Mouse (Mus musculus): ENCODE results near the gene Ube2v1.

Ube2v1 gene

DNA sequence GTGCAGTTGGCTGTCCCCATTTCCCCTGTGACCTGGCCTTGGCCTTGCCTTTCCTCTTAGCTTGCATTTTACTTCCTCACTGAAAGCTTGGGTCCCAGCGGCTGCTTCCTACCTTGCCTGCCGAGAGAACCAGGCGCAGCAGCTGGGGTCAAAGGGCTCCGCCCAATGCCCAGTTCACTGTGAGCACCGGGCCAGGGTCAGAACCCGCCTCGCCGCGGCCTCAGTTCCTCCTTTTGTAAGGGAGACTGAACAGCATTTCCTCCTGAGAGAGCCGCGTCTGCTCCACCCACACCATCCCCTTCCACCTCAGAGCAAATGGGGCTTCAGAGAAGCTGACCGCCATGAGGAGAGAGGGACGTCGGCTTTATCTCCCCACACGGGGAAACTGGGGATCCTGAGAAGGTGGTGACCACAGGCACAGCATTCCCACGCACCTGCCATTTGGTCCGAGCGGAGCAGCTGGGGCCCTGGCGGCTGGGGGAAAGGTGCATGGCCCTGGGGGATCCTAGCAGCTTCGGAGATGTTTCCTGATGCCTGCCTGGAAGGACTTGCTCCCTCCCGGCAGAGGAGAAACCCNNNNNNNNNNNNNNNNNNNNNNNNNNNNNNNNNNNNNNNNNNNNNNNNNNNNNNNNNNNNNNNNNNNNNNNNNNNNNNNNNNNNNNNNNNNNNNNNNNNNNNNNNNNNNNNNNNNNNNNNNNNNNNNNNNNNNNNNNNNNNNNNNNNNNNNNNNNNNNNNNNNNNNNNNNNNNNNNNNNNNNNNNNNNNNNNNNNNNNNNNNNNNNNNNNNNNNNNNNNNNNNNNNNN, 42.9 kb downstream of the Ube2v1 start:
- no peak for DNase-seq

DNA sequence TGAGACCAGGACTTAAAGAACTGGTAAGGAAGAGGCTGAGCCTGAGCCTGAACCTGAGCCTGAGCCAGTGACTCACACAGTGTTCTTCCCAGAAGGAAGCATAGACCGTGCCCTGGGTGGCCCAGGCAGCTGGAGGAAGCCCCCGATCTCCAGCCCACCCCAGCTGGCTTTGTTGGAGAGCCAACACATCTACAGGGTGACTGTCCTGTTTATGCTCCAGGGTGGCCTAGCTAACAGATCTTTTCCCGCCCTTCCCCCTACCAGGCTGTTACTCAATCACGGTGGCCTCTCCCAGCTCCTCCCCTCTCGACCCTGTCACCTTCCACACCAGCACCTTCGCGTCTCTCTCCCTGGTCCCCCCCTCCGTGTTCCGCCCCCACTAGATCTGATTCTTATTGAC, 44.9 kb downstream of the Ube2v1 start:
- DNase-seq, result no peak

DNA sequence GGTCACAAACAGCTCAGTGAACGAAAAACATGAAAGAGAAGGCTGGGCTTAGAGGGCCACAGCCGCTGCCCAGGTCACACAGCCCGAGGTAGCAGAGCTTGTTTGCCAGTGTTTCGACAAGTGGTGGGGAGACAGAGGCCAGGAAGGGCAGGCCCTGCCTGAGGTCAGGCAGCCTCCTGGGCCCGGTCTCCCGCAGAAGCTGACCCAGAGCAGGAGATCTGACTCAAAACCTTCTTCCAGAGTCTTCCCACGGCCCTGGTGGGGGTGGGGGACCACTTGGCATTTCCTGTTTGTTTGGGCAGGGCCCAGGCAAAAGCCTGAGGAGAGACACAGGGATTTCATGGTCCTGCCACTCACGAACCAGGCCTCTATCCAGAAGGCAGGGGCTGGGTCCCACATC, 45.9 kb downstream of the Ube2v1 start:
- no peak for DNase-seq

DNA sequence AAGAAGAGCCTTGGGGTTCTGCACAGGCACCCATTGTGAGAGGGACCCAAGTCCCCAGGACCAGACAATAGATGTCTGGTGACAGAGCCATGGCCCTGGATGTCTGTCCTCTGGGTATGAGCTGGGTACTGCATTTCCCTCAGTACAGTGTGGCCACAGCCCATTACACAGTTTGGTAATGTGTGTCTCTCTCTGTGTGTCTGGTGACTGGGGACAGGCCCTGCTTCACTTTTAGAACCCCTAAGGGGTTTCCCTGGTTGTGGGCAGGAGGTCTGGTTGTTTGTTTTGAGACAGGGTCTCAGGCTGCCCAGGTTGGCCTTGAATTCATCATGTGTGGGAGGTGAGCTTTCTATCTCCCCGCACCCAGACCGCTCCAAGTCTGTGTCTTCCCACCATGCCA, 46.6 kb downstream of the Ube2v1 start:
- DNase-seq, result no peak

DNA sequence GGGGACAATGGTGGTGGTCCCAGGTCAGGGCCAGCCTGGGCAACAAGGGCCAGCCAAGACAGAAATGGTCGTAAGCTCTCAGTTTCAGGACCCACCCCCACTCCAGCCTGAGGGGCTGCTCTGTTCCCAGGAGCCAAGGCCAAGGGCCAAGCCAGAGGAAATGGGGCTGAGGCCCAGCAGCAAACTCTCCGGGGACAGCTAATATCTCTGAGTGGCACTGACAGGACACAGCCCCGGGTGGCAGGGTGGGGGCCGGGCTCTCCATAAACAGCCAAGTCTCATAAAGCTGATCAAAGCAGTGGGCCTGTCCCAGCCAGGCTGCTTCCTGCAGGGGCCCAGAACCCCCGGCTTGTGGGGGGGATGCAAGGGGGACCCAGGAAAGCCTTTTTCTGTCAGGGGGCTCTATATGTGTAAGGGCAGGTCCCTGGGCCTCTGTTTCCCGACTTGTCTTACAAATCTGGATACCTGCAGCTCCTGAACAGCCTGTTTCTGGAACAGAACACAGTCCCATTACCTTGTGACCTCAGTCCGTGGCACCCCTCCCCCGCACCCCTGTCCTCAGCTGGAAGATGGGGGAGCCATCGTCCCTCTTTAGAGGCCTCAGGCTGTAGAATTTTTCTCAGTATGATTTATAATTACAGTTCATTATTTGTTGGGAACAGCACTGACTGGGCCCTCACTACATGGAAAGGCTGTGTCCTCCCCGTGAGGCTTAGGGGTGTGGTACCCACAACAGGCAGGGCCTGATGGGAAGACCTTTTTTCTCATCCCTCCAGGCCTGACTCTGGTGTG, 48.5 kb downstream of the Ube2v1 start:
- DNase-seq, result no peak

DNA sequence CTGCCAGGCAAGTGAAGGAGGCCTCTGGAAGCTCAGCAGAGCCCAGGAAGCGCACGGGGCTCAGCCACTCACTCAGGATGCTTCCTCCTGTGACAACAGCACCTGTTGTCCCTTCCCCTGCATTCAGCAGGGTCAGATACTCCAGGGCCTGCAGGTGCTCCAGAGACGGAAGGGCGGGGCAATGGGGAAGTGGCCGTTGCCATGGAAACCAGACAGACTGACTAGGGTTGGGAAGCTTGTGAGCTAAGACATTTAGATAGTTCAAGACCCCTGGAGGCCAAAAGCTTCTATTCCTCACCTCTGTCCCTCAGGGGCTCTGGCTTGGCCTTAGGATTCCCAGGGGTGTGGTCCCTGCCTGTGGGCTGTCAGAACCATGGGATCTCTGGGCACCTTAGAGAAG, 53.4 kb downstream of the Ube2v1 start:
- no peak for DNase-seq

DNA sequence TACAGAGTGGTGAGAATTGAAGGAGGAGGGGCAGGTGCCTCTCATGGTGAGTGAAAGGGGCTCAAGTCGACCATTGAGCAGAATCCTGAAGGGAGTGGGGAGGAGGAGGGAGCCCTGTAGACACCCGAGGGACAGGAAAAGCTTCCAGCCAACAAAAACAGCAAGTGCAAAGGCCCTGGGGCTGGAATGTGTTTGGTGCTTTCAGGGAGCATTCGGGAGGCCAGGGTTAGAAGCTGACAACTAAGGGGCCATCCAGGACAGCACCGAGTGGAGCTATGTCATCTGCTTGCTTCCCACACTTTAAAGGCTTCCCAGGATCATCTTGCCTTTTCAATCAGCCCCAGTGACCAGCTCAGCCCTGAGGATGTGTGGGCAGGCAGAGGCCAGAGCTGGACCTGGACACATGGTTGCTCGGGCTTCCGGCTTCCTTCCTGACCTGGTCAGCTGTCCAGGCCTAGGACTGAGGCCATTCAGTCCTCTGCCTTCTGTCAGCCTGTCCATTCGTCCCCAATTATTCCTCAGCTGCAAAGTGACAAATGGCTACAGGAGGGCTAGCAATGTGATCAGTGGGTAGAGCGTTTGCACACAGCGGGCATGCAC, 54.6 kb downstream of the Ube2v1 start:
- no peak for DNase-seq

DNA sequence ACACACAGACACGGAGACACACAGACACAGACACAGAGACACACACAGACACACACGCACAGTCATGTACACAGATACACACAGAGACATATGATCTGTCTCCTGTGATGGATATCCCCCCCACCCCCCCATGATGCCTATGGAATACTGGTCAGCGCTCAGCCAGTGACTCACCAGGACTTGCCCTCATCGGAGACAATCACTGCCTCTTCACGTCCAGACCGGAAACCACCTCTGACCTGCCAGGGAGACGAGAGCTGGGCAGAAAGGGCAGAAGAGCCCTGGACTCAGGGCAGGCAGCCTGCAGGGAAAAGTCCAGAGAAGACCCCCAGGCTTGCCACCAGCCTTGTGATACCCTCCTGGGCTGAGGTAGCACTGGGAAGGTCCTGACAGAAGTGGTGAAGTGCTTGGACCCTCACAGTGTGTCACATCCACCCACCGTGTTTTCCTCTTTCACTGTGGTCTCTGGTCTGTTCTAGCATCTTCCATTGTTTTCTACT, 55.7 kb downstream of the Ube2v1 start:
- no peak for DNase-seq

DNA sequence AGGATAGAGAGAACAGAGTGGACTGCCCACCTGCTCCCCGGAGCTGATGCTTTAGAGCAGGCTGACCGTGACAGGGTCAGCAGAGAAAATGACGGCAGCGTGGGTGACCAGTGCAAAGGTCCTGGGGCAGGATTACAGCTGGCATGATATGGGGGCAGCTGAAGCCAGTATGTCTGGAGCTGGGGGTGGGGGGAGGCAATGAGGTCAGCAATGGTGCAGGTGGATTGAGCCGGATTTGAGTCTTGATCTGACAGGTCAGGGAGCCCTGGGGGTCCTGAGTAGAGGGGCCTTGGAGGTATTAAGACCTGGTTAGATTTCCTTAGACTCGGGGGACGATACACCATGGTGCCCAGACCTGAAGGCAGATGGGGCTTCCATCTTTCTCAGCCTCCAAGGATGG, 56.3 kb downstream of the Ube2v1 start:
- DNase-seq, result no peak

DNA sequence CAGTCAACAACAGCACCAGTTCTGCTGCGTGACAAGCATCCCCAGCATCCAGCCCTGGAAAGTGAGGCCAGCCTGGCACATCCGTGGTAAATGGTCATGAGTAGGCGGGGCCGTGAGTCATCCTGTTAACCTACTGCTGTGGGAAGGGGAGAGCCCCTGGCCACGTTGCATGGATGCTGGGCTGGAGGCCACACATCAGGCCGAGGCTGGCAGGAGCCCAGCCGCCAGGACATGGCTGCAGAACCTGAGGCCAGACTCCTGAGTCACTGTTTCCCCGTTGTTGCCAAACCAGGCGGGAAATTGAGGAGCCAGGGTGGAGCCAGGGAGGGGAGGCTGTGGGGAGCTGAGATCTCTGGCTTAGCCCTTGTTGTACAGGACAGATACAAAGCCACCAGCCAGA, 57.1 kb downstream of the Ube2v1 start:
- no peak for DNase-seq

DNA sequence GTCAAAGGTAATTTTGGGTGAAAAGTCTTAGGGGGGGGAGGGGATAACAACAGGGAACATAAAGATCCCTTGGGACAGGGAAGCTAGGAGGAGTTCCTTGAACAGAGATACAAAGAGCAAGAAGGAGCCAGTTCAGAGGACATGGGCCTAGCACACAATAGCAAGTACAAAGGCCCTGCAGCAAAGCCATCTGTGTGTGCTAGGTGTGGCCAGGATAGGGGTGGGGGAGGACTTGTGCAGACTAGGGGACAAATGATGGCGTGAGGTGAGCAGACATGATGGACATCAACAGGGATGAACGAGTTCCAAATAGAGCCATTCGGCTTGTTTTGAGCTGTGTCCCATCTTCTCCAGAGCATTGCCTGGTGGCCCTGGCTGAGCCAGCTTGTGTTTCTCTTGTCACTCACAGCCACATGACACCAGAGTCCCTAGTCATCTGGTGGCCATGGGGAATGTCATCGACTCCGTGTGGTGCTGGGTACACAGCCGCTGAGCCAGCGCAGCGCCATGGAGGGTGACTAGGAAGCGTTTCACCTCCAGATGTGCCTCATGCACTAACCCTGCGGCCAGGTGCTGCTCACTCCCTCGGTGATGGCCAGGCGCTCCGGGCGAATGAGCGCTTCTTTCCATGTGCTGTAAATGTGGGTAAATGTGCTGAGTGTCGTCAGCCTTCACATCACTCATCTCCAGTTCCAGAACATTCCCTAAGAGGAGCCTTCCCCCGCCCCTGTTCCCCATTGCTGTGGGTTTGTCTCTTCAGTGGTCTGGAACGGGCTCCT, 60.3 kb downstream of the Ube2v1 start:
- DNase-seq, result no peak

DNA sequence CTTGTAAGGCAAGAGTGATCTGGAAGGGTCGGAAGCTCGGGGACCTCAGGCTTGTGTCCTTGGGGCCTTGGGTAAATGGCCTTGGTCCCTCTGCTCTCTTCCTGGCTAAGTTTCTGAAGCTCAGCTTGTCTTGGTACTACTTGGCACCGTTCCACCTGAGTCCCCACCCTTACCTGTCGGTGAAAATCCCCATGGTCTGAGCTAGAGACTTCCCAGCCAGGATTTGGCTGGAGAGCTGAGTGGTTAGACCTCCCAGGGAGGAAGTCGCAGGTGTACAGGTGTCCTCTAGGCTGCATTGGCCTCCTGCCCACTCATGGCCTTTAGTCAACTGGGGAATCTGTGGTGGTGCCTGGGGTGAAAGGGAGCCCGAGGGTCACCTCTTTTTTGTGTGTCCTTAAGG, 61.1 kb downstream of the Ube2v1 start:
- no peak for DNase-seq

DNA sequence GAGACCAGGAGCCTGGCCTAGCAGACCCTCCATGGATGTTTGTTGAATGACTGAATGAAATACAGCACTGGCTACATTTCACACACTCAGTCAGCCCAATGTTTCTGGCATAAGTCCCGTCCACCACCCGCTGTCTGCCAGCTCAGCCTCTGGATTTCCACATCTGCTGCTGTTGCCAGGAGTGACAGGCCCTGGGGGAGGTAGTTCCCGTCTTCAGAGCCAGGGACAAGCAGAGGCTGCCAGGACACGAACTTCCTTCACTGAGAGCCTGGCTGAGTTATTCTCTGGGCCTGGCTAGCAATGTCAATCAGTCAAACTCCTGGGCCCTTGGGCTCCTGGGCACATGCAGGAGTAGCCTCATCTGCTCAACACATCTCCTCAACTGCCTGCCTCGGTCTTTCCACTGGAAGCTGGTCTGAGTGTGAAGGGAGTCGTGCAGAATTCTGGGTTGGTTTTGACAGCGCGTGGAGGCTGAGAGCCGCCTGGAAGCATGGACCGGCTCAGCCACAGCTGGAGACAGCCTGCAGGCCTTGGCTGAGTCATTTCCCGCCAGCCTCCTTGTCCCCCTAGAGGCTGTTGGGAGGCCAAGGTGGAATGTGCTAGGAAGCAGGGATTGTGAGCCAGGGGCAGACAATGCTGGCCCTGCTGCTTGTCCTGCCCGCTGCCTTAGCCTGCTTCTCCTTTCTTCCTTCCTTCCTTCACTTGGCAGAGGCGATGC, 61.8 kb downstream of the Ube2v1 start:
- DNase-seq, result no peak

DNA sequence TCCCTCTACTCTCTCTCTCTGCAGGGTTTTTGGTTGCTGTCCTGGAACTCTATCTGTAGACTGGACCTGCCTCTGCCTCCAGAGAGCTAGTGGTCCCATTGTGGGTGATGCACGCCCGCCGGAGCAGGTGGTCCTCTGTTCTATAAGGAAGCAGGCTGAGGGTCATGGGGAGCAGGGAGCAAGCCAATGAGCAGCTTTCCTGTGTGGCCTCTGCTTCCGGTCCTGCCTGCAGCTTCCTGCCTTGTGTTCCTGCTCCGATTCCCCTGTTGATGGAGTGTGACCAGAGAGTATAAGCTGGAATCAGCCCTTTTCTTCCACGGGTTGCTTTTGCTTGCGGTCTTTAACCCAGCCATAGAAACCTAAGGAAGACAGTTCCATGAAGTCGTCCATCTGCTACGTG, 63.8 kb downstream of the Ube2v1 start:
- no peak for DNase-seq

DNA sequence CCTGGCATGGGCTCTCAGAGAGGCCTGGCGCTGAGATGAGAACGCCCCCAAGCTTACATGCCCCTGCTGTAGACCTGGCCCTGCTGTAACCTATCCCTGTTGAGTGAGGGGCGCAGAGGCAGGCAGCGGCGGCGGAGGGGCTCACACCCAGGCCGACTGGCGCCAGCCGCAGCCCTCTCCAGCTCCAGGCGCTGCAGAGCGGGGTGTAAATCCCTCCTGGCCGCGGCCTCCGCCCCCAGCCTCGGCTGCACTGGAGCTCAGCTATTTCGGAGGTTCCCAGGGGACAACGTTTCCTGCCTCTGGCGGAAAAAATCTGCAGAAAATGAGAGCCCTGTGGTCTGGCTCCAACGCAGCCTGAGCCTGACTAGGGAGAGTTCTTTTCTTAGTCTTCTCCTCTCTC, 66.2 kb downstream of the Ube2v1 start:
- DNase-seq, result no peak

DNA sequence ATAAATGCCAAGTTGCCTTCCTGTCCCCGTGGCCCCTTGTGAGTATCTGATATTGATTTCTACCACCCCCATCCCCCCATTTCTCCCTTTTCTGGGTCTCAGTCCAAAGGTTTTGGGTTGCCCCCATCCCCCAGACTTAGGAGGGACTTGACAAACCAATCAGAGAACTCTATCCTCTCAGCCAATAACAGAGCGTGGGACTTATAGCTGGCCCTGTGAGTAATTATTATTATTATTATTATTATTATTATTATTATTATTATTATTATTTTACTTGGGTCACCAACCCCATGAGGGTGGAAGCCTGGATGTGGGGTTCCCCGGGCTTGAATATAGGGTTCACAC, 66.6 kb downstream of the Ube2v1 start:
- no peak for DNase-seq

DNA sequence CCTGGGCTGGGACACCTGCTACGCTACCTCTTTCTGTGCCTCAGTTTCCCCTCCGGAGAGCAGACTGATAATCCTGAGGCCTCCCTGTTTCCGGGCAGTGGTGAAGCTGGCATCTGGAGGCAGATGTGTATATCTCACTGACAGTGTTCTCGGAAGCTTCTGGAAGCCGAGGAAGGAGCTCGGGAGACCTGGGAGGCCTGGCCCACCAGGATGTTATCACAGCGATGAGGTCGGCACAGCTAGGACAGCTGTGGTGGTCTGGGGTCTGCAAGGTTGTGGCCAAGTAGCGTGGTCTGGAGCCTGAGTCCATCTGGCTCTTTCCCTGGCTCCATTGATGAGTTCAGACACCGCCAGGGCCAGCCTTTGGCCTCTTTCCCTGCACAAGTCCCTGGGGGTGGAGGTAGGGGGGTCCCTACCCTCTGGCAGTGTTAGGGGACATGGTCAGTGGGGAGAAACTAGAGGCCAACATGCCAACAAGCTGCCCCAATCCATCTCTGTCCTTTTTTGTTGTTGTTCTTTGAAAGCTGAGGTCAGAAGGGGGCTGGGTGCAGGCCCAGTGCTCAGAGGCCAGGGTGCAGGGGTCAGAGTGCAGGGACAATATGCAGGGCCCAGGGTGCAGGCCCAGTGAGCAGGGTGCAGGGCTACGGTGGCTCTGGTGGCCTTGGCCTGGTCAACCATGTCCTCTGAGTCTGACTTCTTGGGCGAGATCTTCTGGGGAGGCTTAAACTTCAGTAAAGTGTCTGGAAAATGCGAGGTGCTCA, 67.2 kb downstream of the Ube2v1 start:
- no peak for DNase-seq

DNA sequence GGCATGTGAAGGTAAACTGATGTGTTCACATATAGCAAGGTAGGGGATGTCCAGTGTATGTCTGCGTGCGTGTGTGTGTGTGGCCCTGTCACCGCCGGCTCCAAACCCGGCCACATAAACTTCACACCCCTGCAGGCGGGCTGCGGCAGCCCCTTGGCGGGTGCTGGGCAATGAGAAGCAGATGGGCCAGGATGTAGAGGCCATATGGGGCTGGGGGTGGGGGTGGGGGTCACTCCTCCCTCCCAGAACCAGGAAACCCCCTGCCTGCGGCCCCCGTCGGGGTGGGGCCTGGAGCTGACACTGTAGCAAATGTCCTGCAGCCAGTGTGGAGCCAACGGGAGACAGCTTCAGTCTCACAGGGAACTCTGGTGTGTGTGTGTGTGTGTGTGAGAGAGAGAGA, 68.2 kb downstream of the Ube2v1 start:
- DNase-seq, result no peak

DNA sequence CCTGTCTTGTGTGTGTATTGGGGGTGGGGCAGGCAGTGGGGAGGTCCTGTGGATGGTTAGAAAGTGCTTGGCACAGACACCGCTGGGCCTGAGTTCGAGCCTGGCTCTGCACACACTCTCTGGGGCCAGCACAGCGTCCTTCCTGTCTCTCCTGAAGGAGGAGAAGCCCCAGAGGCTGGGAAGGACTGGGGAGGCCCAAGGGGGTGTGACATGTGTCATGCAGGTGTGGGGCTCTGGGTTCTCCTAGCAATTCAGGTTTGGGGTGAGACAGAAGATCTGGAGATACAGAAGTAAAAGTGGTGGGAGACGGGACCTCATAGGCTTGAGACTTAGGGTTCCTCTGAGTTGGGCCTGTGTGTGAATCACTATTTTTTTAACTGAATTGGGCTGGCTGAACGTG, 68.9 kb downstream of the Ube2v1 start:
- no peak for DNase-seq

DNA sequence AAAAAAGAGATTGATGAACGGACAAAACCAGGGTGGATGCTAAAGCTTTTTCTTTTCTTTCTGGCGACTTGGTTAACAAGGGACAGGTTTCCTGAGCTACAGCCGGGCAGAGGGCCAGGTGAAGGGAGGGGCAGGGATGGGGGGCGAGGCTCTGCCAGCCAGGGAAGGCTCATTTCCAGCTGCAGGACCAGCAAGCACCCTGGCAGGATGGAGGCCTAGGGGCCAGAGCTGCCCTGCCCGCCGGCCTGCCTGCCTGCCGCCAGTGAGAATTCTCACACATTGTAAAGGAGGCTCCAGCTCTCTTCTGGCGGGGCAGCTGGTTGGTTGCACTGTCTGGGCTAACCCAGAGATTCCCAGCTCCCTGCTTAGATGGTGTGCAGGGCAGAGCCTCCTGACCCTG, 69.8 kb downstream of the Ube2v1 start:
- DNase-seq, result no peak

DNA sequence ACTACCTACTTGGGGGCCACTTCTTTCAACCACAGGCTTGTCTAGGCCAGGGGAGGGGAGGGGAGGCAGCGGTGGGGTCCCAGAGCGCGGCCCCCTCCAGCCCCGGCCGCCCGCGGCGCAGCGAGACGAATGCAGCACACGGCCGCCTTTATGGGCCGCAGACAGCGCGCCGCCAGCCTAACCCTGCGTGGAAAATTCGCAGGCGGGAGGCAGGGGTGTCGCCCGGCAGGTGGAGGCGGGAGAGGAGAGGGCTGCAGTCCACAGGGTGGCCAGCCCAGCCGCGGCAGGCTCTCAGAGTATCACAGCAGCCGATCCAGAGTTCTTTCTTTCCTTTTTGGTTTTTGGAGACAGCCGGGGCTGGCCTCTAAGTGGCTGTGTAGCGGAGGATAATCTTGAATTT, 72.5 kb downstream of the Ube2v1 start:
- DNase-seq, result no peak

Measured in cerebellum, adult 11-12 months (tissue).